Mouse (Mus musculus): ENCODE data around the gene Scarf2. TPM values are rescaled to one million over a fixed set of nuclear protein-coding genes. Genes with fewer than 3 reads are reported as not detected.

The Scarf2 gene
- polyA plus RNA-seq, 1 experiment, result 0.86 TPM

GRCm38 (mm10) chr16:17857157-17857556, 60.1 kb downstream of the Scarf2 start:
- Histone ChIP-seq H3K4me3 (ENCODE audit: insufficient read depth, low read length) (no peak overlapping the region), H3K4me1 (ENCODE audit: control insufficient read depth, insufficient read depth, low read length) (no peaks in the 10 kb centered on the region), H3K27ac (ENCODE audit: insufficient read depth, low read depth, low read length) (no peak overlapping the region)
- TF ChIP-seq CTCF (IDR thresholded peaks at IDR 0.05; ENCODE audit: low read depth, low read length) (no peak), POLR2A (IDR thresholded peaks at IDR 0.05; ENCODE audit: borderline replicate concordance, low read depth, low read length) (no peak)

Other genes with a start within 250 kb of the Scarf2 start
- gene Lrrc74b, start 236.0 kb upstream of the Scarf2 start, polyA plus RNA-seq (2012; ENCODE audit: insufficient read depth, insufficient read length, missing spikeins), result not detected in 2 replicates
- gene P2rx6, start 235.4 kb upstream of the Scarf2 start, polyA plus RNA-seq (2012; ENCODE audit: insufficient read depth, insufficient read length, missing spikeins), result not detected in 2 replicates
- gene Slc7a4, start 214.1 kb upstream of the Scarf2 start, polyA plus RNA-seq (2012; ENCODE audit: insufficient read depth, insufficient read length, missing spikeins), result 2.2 and 2.4 TPM in 2 replicates
- gene Smpd4, start 177.9 kb upstream of the Scarf2 start, polyA plus RNA-seq (2012; ENCODE audit: insufficient read depth, insufficient read length, missing spikeins), result 19.5 and 22.6 TPM in 2 replicates
- not detected in 2 replicates for gene Ccdc74a, start 150.8 kb upstream of the Scarf2 start, polyA plus RNA-seq (2012; ENCODE audit: insufficient read depth, insufficient read length, missing spikeins)
- gene Med15, start 64.4 kb upstream of the Scarf2 start, polyA plus RNA-seq (2012; ENCODE audit: insufficient read depth, insufficient read length, missing spikeins), result 82.4 and 105 TPM in 2 replicates
- 9.3 and 12.4 TPM in 2 replicates for gene Klhl22, start 37.7 kb upstream of the Scarf2 start, polyA plus RNA-seq (2012; ENCODE audit: insufficient read depth, insufficient read length, missing spikeins)
- not detected in 2 replicates for gene B830017H08Rik, start 35.8 kb downstream of the Scarf2 start, polyA plus RNA-seq (2012; ENCODE audit: insufficient read depth, insufficient read length, missing spikeins)
- 1.3 and 1.6 TPM in 2 replicates for gene Car15, start 41.1 kb downstream of the Scarf2 start, polyA plus RNA-seq (2012; ENCODE audit: insufficient read depth, insufficient read length, missing spikeins)
- gene Gm20518, start 94.4 kb downstream of the Scarf2 start, polyA plus RNA-seq (2012; ENCODE audit: insufficient read depth, insufficient read length, missing spikeins), result not detected in 2 replicates
- not detected in 2 replicates for gene Tssk1, start 96.9 kb downstream of the Scarf2 start, polyA plus RNA-seq (2012; ENCODE audit: insufficient read depth, insufficient read length, missing spikeins)
- gene Dgcr2, start 101.3 kb downstream of the Scarf2 start, polyA plus RNA-seq (2012; ENCODE audit: insufficient read depth, insufficient read length, missing spikeins), result 23.2 and 29.4 TPM in 2 replicates
- gene Tssk2, start 101.4 kb downstream of the Scarf2 start, polyA plus RNA-seq (2012; ENCODE audit: insufficient read depth, insufficient read length, missing spikeins), result not detected in 2 replicates
- 20.1 and 27.1 TPM in 2 replicates for gene Ess2, start 114.1 kb downstream of the Scarf2 start, polyA plus RNA-seq (2012; ENCODE audit: insufficient read depth, insufficient read length, missing spikeins)
- gene Gsc2, start 117.8 kb downstream of the Scarf2 start, polyA plus RNA-seq (2012; ENCODE audit: insufficient read depth, insufficient read length, missing spikeins), result not detected in 2 replicates
- 53.5 and 59.4 TPM in 2 replicates for gene Slc25a1, start 130.9 kb downstream of the Scarf2 start, polyA plus RNA-seq (2012; ENCODE audit: insufficient read depth, insufficient read length, missing spikeins)
- gene Vpreb2, start 183.1 kb downstream of the Scarf2 start, polyA plus RNA-seq (2012; ENCODE audit: insufficient read depth, insufficient read length, missing spikeins), result not detected in 2 replicates